Mouse (Mus musculus): Measurements from ENCODE around the gene Scamp1. TPM values are rescaled to one million over a fixed set of nuclear protein-coding genes. Genes with fewer than 3 reads are reported as not detected.
"Not testable (repeated sequence)": the region's sequence is repeated elsewhere in the genome, so short reads cannot be mapped to it uniquely, and the experiment has no call there.

Gene Scamp1
- total RNA-seq (2021) = 10 to 100 TPM; 32.9 to 37.3 TPM

GRCm38 (mm10) chr13:94285281-94285871 lies at the start of gene Scamp1:
Scamp1 (minus strand) TSS chr13:94285857.
- peak; percentile 93 for DNase-seq

- no peak for DNase-seq
These were observed 44.8 kb upstream of the Scamp1 start for GRCm38 (mm10) chr13:94330392-94330979.

- DNase-seq = not testable (repeated sequence)
These were observed 43.3 kb upstream of the Scamp1 start for GRCm38 (mm10) chr13:94329005-94329404.

GRCm38 (mm10) chr13:94328063-94328462 lies 42.4 kb upstream of the Scamp1 start:
- DNase-seq = no peak

- DNase-seq = no peak
These were observed 36.8 kb upstream of the Scamp1 start for GRCm38 (mm10) chr13:94322475-94322874.

GRCm38 (mm10) chr13:94321094-94321792 lies 35.6 kb upstream of the Scamp1 start:
- no peak for DNase-seq

GRCm38 (mm10) chr13:94316975-94317511 lies 31.4 kb upstream of the Scamp1 start:
- no peak for DNase-seq

- not testable (repeated sequence) for DNase-seq
These were observed 27.2 kb upstream of the Scamp1 start for GRCm38 (mm10) chr13:94312812-94313211.

- no peak for DNase-seq
These were observed 22.6 kb upstream of the Scamp1 start for GRCm38 (mm10) chr13:94308279-94308678.

GRCm38 (mm10) chr13:94307531-94307930 lies 21.9 kb upstream of the Scamp1 start:
- DNase-seq = no peak

GRCm38 (mm10) chr13:94306968-94307289 lies 21.3 kb upstream of the Scamp1 start:
- no peak for DNase-seq

GRCm38 (mm10) chr13:94306277-94306967 lies 20.8 kb upstream of the Scamp1 start:
- peak; percentile 31 for DNase-seq

GRCm38 (mm10) chr13:94300946-94301538 lies 15.4 kb upstream of the Scamp1 start:
- no peak for DNase-seq

- DNase-seq = no peak
These were observed 14.6 kb upstream of the Scamp1 start for GRCm38 (mm10) chr13:94300232-94300631.

- DNase-seq = no peak
These were observed 12.7 kb upstream of the Scamp1 start for GRCm38 (mm10) chr13:94298401-94298800.

GRCm38 (mm10) chr13:94296371-94296770 lies 10.7 kb upstream of the Scamp1 start:
- no peak for DNase-seq

- no peak for DNase-seq
These were observed 10.3 kb upstream of the Scamp1 start for GRCm38 (mm10) chr13:94295922-94296321.

- no peak for DNase-seq
These were observed 9.2 kb upstream of the Scamp1 start for GRCm38 (mm10) chr13:94294886-94295285.

GRCm38 (mm10) chr13:94293911-94294310 lies 8.3 kb upstream of the Scamp1 start:
- DNase-seq = no peak

- no peak for DNase-seq
These were observed 538 bp upstream of the Scamp1 start for GRCm38 (mm10) chr13:94286195-94286594.

GRCm38 (mm10) chr13:94284543-94285269 lies 951 bp downstream of the Scamp1 start:
- DNase-seq = peak; percentile 68

- DNase-seq = no peak
These were observed 6.2 kb downstream of the Scamp1 start for GRCm38 (mm10) chr13:94279420-94279819.

Measured in heart, postnatal 4 days (tissue).